Mouse (Mus musculus): ENCODE data around the gene Tubg1.
A peak's percentile ranks its signal among the peaks of the same experiment; 100 is the strongest.

Gene Tubg1

GRCm38 (mm10) chr11:101167211-101167962, 47.6 kb downstream of the Tubg1 start:
- DNase-seq (ENCODE audit: low spot score in 2 of 2) = no peak

- no peak for DNase-seq (ENCODE audit: low spot score in 2 of 2)
Measured at GRCm38 (mm10) chr11:101167963-101168300, 48.2 kb downstream of the Tubg1 start.

- DNase-seq (ENCODE audit: low spot score in 2 of 2) = peak; percentile 73 to 74
Measured at GRCm38 (mm10) chr11:101168301-101168980, 48.7 kb downstream of the Tubg1 start.

DNA sequence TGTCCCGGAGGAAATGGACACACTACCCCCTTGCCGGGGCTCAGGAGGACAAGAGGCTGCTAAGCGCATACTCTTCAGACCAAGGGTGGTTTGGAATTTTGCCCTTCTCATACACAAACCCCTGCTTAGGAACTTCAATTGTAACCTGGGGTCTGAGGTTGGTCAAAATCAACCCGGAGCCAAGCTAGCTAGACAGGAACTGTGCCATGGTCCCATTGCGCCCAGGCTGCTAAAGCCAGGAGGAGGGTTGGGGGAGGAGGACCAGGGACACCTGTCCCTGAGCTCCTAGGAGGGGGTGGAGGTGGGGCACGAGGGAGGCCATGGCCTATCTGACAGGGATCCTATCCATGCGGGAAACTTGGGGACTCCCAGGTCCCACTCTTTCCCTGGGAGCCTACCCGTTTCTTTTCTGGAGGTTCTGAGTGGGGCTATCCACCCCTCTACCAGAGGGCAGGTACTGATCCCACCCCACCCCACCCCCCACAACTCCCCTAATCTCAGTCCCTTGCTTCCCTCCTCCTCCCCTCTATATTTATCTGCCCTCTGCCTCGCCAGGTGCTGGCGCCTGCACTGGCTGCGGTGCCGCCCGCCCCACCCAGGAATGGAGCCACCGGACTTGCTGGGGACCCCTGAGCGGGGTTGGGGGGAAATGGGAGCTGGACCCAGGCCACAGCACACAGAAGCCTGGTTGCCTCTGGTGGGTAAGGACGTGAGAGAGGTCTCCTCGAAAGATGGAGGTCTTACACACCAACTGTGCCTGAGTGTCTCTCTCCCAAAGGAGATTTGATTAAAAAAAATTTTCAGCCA, 49.8 kb downstream of the Tubg1 start:
- no peak for DNase-seq (ENCODE audit: low spot score in 2 of 2)

- peak; percentile 71 to 72 for DNase-seq (ENCODE audit: low spot score in 2 of 2)
Measured at GRCm38 (mm10) chr11:101170354-101170810, 50.6 kb downstream of the Tubg1 start, which contains the start of gene Cntnap1. TSS of gene Cntnap1 (plus strand) at chr11:101170523.

DNA sequence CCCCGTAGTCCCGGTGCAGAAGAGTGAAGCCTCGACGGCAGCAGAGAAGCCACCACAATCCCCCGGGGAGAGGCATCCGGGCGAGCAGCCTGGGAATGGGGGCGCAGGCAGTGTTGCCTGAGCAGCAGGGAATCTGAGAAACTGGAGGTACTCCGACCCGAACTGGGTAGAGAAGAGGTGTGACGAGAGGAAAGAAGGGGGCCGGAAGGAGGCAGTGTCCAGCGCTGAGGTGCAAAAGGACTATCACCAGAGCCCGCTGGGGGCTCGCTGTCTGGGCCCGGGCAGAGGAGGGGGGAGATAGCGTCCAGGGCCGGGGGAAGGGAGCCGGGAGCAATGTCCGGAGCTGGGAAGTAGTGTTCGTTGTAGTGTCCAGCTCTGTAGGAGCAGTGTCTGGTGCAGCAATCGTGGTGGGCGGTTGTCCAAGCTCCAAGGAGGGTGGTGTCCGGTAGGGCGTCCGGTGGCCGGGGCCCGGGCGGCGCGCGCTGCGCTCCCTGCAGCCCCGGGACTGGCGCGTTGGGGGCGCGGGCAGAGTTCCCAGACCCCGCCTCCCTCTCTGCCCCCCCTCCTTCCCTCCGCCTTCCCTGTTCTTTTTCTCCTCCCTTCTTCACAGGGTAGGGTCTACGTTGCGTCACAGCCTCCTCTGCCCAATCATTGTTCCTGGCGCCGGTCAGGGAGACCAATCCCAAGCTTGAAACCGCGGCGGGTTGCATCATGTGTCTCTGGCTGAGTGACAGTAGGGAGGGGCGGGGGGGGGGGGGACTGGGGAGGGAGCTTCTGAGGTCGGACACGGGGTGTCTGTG, 51.3 kb downstream of the Tubg1 start, which contains the start of gene Plekhh3:
Gene Plekhh3 (minus strand): TSS at position 541 of the 800 bp plus-strand sequence.
- peak; percentile 96 for DNase-seq (ENCODE audit: low spot score in 2 of 2)

DNA sequence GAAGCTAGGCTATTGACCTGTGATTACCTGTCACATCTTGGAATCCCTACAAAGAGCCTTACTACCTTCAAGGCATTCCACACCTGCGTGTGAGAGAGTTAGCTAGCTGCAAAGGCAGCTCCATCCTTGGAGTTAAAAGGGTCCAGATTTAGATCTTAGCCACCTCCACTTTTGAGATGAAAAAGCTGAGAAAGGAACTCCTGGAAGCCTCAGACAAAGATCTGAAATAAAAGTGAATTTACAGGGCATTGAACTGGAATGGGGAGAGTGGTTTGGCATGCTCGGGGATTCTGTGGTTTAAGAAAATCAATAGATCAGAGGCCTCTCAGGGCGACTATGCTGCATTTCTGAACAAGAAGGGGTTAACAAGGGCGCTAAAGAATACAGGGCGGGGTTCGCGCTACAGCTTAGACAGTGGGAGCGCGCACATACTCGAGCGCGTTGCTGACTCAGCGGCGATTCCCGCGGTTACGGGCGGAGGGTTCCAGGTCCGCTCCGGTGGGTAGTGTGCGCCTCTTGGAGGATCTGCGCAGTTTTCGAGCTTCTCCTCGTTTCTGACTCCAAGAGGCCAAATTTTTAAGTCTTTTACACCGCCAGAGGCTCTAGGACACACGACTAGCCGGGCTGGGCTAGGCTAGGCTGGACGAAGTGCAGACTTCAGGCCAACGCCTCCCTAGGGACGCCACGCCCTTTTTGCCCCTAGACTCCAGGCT, 52.1 kb downstream of the Tubg1 start:
- peak; percentile 73 to 81 for DNase-seq (ENCODE audit: low spot score in 2 of 2)

- DNase-seq (ENCODE audit: low spot score in 2 of 2) = no peak
Measured at GRCm38 (mm10) chr11:101172434-101172815, 52.7 kb downstream of the Tubg1 start.

- DNase-seq (ENCODE audit: low spot score in 2 of 2) = peak; percentile 60 to 68
Measured at GRCm38 (mm10) chr11:101173112-101173511, 53.4 kb downstream of the Tubg1 start.

- peak; percentile 89 to 92 for DNase-seq (ENCODE audit: low spot score in 2 of 2)
Measured at GRCm38 (mm10) chr11:101173631-101174388, 54.1 kb downstream of the Tubg1 start.

DNA sequence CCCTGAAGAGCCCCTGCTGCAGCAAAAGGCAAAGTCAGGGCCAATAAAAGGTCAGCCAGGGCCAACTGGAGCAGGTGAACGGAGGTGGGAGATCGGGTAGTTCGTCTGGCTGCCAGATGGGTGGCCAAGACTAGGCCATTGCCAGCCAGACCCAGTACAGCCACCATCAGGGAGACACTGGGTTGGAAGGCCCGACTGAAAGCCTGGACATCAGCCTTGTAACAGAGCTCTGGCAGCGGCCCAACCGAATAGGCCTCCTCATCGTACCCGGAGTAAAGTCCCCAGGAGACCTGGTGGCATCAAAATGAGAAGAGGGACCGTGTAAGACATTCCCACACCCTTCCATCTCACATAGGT, 54.6 kb downstream of the Tubg1 start:
- DNase-seq (ENCODE audit: low spot score in 2 of 2) = no peak

GRCm38 (mm10) chr11:101174851-101175628, 55.3 kb downstream of the Tubg1 start, which contains the start of gene Ccr10:
TSS of gene Ccr10 (minus strand) at chr11:101175443.
- DNase-seq (ENCODE audit: low spot score in 2 of 2) = no peak

GRCm38 (mm10) chr11:101175636-101176116, 55.9 kb downstream of the Tubg1 start:
- DNase-seq (ENCODE audit: low spot score in 2 of 2) = no peak
